Mouse (Mus musculus) B cell, adult 67 days (primary cell): Measurements from ENCODE around the gene Tspan9. TPM values are rescaled to one million over a fixed set of nuclear protein-coding genes. Genes with fewer than 3 reads are reported as not detected.

Source experiments
- total RNA-seq, 2 experiments: library from RNA; stranded (reverse); gene quantifications; 4 replicates each; pipeline ENCODE4 v1.2.4; 2023

The Tspan9 gene
- under 1 TPM in 1 of 2 experiments, not detected in 1; 0.61 TPM for total RNA-seq

GRCm38 (mm10) chr6:128143390-128144020 is at the start of gene Tspan9:
Gene Tspan9 (minus strand): TSS chr6:128143594.

Other genes with a start within 250 kb of the Tspan9 start
- gene Tead4, start 157.2 kb upstream of the Tspan9 start, total RNA-seq = not detected
- gene Tulp3, start 212.3 kb upstream of the Tspan9 start, total RNA-seq = 1 to 10 TPM; 3.4 to 3.6 TPM
- 10 to 100 TPM; 49.4 to 56.8 TPM for gene Rhno1, start 219.3 kb upstream of the Tspan9 start, total RNA-seq
- gene Foxm1, start 219.4 kb upstream of the Tspan9 start, total RNA-seq = 10 to 100 TPM; 10.3 to 12.4 TPM
- not detected for gene Tex52, start 231.9 kb upstream of the Tspan9 start, total RNA-seq
- gene Gm44596, start 231.9 kb upstream of the Tspan9 start, total RNA-seq = not detected